Mouse (Mus musculus) bone marrow, adult 2 months (tissue): ENCODE results near the gene Hoxa3.

ENCODE experiments used
- CTCF ChIP-seq: fragments of 200-500 bp; IDR thresholded peaks from 2 replicates; pipeline ENCODE4 v1.5.1; 2011; ENCODE audit warnings: low read length, control low read depth; ENCODE audit not compliant: control insufficient read depth, insufficient read depth
- POLR2A ChIP-seq: fragments of 200-500 bp; IDR thresholded peaks from 2 replicates; pipeline ENCODE4 v1.6.1; 2011; ENCODE audit warnings: low read depth, mild to moderate bottlenecking, control low read depth, low read length, borderline replicate concordance; ENCODE audit not compliant: control insufficient read depth

DNA sequence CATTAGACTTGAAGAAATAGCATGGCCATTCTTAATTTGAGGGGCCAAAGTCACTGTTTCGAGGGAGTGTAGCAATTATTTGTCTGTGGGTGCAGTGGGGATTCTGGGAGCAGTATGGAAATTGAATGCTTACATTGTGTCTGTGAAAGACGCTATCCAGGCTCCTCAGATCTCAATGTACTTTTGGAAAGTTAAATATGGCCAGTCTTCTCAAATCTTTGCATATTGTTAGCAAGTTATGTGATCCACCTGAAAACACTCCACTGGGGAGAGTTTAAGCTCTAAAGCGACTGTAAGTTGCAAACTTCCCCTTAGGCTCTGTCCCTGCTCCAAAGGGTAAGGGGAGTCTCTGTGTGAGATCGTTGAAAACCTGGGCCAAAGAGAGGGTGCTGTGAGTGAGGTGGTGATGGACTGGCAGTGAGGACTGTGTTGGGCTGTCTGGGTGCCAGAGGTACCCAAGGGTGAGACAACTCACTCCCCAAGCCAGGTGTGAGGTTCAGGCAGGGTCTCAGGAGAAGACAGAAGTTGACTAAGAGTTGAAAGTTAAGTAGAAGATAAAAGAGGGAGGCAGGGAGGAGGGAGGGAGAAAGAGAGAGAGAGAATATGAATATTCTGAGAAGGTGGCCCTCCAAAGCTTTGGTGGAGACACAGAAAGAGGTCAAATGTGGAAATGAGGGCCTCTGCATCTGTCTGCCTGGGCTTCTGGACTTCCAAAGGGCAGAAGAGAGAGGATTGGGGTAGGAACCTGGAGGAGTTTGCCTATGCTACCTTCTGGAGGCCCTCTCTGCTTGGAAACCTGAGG, 6.1 kb downstream of the Hoxa3 start:
- TF ChIP-seq CTCF (no peak), POLR2A (no peak)
